Comparison of ENCODE assay signal across 12 mouse cellular contexts in genomic region chr4:135282651-135283290, GRCm38 (mm10). TPM values are rescaled to one million over a fixed set of nuclear protein-coding genes. Genes with fewer than 3 reads are reported as not detected.
DNase-seq lines count a peak whose midpoint lies in the region; ATAC-seq and TF ChIP-seq lines count a peak whose summit lies in the region.
"Had no signal": no experiment of that assay in that cellular context is flagged by ENCODE, and none has a peak within 500 bp of the region (broad histone marks: within the 10 kb centered on the region; RNA-seq: fewer than 3 reads in every experiment).

No protein-coding gene starts in this region.

- H3K9me3 ChIP-seq in heart, postnatal 0 days (replicated peaks; ENCODE audit: control insufficient read depth, low read length): no peaks in the 10 kb centered on the region
- H3K9me3 ChIP-seq in lung, embryonic 15.5 days: no peaks in the 10 kb centered on the region
- H3K9me3 ChIP-seq in forebrain, embryonic 13.5 days (replicated peaks): no peaks in the 10 kb centered on the region
- H3K9me3 ChIP-seq: hindbrain, embryonic 15.5 days had no signal

- H3K4me1 ChIP-seq in heart, postnatal 0 days (ENCODE audit: control insufficient read depth, insufficient read depth): peaks cover 22% of the 10 kb centered on the region
- peaks cover 33% of the 10 kb centered on the region for H3K4me1 ChIP-seq in lung, embryonic 15.5 days
- H3K4me1 ChIP-seq in forebrain, embryonic 13.5 days: no peaks in the 10 kb centered on the region

- peak overlapping the region; percentile 63 for H3K27ac ChIP-seq in heart, postnatal 0 days (ENCODE audit: low read depth)
- H3K27ac ChIP-seq in lung, embryonic 15.5 days: peak overlapping the region; percentile 37; the same call in 1 of the 2 replicates
- H3K27ac ChIP-seq in forebrain, embryonic 13.5 days: no peak overlapping the region
- H3K27ac ChIP-seq: hindbrain, embryonic 15.5 days had no signal

- no peaks in the 10 kb centered on the region for H3K27me3 ChIP-seq in heart, postnatal 0 days (ENCODE audit: control insufficient read depth, insufficient read depth, low read length)
- H3K27me3 ChIP-seq in lung, embryonic 15.5 days: no peaks in the 10 kb centered on the region
- H3K27me3 ChIP-seq in forebrain, embryonic 13.5 days: 0 out of 2 replicates have a peak, but pooled peaks cover 4% of the 10 kb centered on the region
- H3K27me3 ChIP-seq: hindbrain, embryonic 15.5 days; Patski had no signal

- intact Hi-C loops in left cerebral cortex, postnatal 4 days (cut with DNase I): no loop called here

- TF ChIP-seq EP300 in heart, postnatal 0 days (IDR thresholded peaks at IDR 0.05; ENCODE audit: low read depth): 0 out of 2 replicates have a peak, but pooled peaks have one; percentile 13

- WGBS in heart, postnatal 0 days: 54% methylated on average over 13 of the region's 13 CpGs
- WGBS in lung, embryonic 15.5 days: 43% methylated on average over 13 of the region's 13 CpGs
- WGBS in forebrain, embryonic 13.5 days: 58% methylated on average over 13 of the region's 13 CpGs

- H3K9ac ChIP-seq in heart, postnatal 0 days (replicated peaks; ENCODE audit: low read depth, low read length): no peak overlapping the region
- H3K9ac ChIP-seq in lung, embryonic 15.5 days: no peak overlapping the region
- no peak overlapping the region for H3K9ac ChIP-seq in forebrain, embryonic 13.5 days
- H3K9ac ChIP-seq: hindbrain, embryonic 15.5 days had no signal

- peak; percentile 33; the same call in 1 of the 2 replicates for ATAC-seq in heart, postnatal 0 days (ENCODE audit: insufficient read depth, low read depth)
- ATAC-seq in lung, embryonic 15.5 days (ENCODE audit: borderline replicate concordance, extremely low read depth, low FRiP score, low TSS enrichment): no peak
- no peak for ATAC-seq in forebrain, embryonic 13.5 days
- ATAC-seq: forebrain, embryonic 14.5 days; Patski had no signal

- DNase-seq in adrenal gland, postnatal 36 days: peak; percentile 35 to 55
- no peak for DNase-seq in adrenal gland, postnatal 4 days (ENCODE audit: low spot score in 2 of 2)
- peak; percentile 23 for DNase-seq in left cerebral cortex, postnatal 4 days
- DNase-seq in left cerebral cortex, adult 18-20 months (ENCODE audit: low spot score in 2 of 2): no peak
- peak; percentile 63 for DNase-seq in heart, postnatal 0 days (ENCODE audit: low spot score)
- no peak for DNase-seq in T-cell, adult 2 months (ENCODE audit: low spot score)
- DNase-seq: B cell, adult 2 months had no signal

- H3K4me3 ChIP-seq in heart, postnatal 0 days (ENCODE audit: low read depth, low read length): no peak overlapping the region
- no peak overlapping the region for H3K4me3 ChIP-seq in lung, embryonic 15.5 days
- no peak overlapping the region for H3K4me3 ChIP-seq in forebrain, embryonic 13.5 days
- H3K4me3 ChIP-seq: hindbrain, embryonic 15.5 days had no signal

- no peak overlapping the region for H3K4me2 ChIP-seq in heart, postnatal 0 days (ENCODE audit: low read depth, low read length)
- no peak overlapping the region for H3K4me2 ChIP-seq in lung, embryonic 15.5 days
- no peak overlapping the region for H3K4me2 ChIP-seq in forebrain, embryonic 13.5 days
- H3K4me2 ChIP-seq: hindbrain, embryonic 15.5 days had no signal

- TF ChIP-seq CTCF in heart, postnatal 0 days (IDR thresholded peaks at IDR 0.05; ENCODE audit: low read depth): 0 out of 2 replicates have a peak, but pooled peaks have one; percentile 1

- H3K36me3 ChIP-seq in heart, postnatal 0 days (replicated peaks; ENCODE audit: control insufficient read depth, insufficient read depth, low read length): no peaks in the 10 kb centered on the region
- H3K36me3 ChIP-seq in lung, embryonic 15.5 days: no peaks in the 10 kb centered on the region
- no peaks in the 10 kb centered on the region for H3K36me3 ChIP-seq in forebrain, embryonic 13.5 days (ENCODE audit: poor library complexity, severe bottlenecking)
- H3K36me3 ChIP-seq: hindbrain, embryonic 15.5 days had no signal

RNA-seq across cellular contexts. Expression of gene Clic4, which starts 10.2 kb away (rescaled TPM):
- 100 to 1,000 TPM in 1 of 2 experiments, 10 to 100 TPM in 1; 73.1 to 114 TPM for total RNA-seq in adrenal gland, postnatal 36 days (2021)
- 10 to 100 TPM; 83.9 to 96.2 TPM for total RNA-seq in adrenal gland, postnatal 4 days (2021)
- 10 to 100 TPM; 27.6 to 27.8 TPM for total RNA-seq in left cerebral cortex, postnatal 4 days (2021)
- 10 to 100 TPM; 30.2 to 35.7 TPM for total RNA-seq in left cerebral cortex, adult 18-20 months (2021)
- total RNA-seq in heart, postnatal 0 days (2014; rRNA removed; ENCODE audit: low replicate concordance): 239 and 307 TPM in 2 replicates
- 213 and 235 TPM in 2 replicates for polyA plus RNA-seq in heart, postnatal 0 days (2015; fragmentation: Nextera tagmentation; extraction: Ambion mirVana)
- 181 and 185 TPM in 2 replicates for polyA plus RNA-seq in lung, embryonic 15.5 days (2015; fragmentation: Nextera tagmentation; extraction: Ambion mirVana)
- polyA plus RNA-seq in forebrain, embryonic 13.5 days (2015; fragmentation: Nextera tagmentation; extraction: Ambion mirVana): 146 and 153 TPM in 2 replicates

Comparison
In these comparisons a context has a peak if more than half of its experiments do, and no peak if none do; other contexts are left out.
1. DNase-seq: peak in adrenal gland, postnatal 36 days (2 of 2), left cerebral cortex, postnatal 4 days (single experiment) and heart, postnatal 0 days (single experiment); none in adrenal gland, postnatal 4 days (0 of 2), left cerebral cortex, adult 18-20 months (0 of 2) and T-cell, adult 2 months (single experiment).